Mouse (Mus musculus): ENCODE measurements around the gene Fam222b. TPM values are rescaled to one million over a fixed set of nuclear protein-coding genes. Genes with fewer than 3 reads are reported as not detected.

Fam222b gene
- polyA plus RNA-seq, 1 experiment from 2014 or later, result 14.1 TPM

DNA sequence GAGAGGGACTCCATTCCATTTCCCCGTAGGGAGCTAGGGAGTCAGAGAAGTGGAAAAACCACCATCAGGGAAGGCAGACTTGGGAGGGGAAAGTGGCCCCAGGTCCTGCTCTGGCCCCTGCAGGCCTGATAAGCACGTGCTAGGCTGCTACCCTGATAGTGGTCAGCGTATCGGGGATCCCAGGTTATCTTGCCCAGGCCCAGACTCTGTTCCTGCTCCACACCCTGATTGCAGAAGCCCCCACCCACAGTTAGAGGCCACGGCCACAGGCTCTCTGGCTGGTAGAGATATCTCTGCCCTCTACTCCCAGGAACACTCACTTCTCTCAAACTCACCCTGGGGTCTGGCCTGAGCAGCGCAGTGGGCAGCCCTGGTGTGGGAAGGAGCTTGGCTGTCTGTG is 24.8 kb upstream of the Fam222b start:
- Histone ChIP-seq H3K9ac (no peak overlapping the region), H3K4me1 (replicated peaks) (no peaks in the 10 kb centered on the region; the same call in 1 of the 2 replicates), H3K27me3 (no peaks in the 10 kb centered on the region), H3K27ac (no peak overlapping the region), H3K36me3 (peaks cover 23% of the 10 kb centered on the region), H3K9me3 (replicated peaks) (no peaks in the 10 kb centered on the region), H3K4me2 (no peak overlapping the region), H3K4me3 (no peak overlapping the region)
- ATAC-seq (replicated peaks; ENCODE audit: insufficient number of reproducible peaks, insufficient read depth, low FRiP score, low read depth), result 0 out of 2 replicates have a peak, but pooled peaks have one; percentile 18
- 47% methylated on average over 6 of the region's 6 CpGs for WGBS

GRCm38 (mm10) chr11:78071938-78072337 is 22.5 kb upstream of the Fam222b start:
- Histone ChIP-seq H3K27ac (no peak overlapping the region), H3K4me3 (no peak overlapping the region), H3K36me3 (peaks cover 39% of the 10 kb centered on the region), H3K4me1 (replicated peaks) (no peaks in the 10 kb centered on the region; the same call in 1 of the 2 replicates), H3K27me3 (no peaks in the 10 kb centered on the region), H3K4me2 (no peak overlapping the region), H3K9ac (no peak overlapping the region; the same call in 1 of the 2 replicates), H3K9me3 (replicated peaks) (no peaks in the 10 kb centered on the region)
- ATAC-seq (replicated peaks; ENCODE audit: insufficient number of reproducible peaks, insufficient read depth, low FRiP score, low read depth), result no peak
- 71% methylated on average over 5 of the region's 5 CpGs for WGBS

DNA sequence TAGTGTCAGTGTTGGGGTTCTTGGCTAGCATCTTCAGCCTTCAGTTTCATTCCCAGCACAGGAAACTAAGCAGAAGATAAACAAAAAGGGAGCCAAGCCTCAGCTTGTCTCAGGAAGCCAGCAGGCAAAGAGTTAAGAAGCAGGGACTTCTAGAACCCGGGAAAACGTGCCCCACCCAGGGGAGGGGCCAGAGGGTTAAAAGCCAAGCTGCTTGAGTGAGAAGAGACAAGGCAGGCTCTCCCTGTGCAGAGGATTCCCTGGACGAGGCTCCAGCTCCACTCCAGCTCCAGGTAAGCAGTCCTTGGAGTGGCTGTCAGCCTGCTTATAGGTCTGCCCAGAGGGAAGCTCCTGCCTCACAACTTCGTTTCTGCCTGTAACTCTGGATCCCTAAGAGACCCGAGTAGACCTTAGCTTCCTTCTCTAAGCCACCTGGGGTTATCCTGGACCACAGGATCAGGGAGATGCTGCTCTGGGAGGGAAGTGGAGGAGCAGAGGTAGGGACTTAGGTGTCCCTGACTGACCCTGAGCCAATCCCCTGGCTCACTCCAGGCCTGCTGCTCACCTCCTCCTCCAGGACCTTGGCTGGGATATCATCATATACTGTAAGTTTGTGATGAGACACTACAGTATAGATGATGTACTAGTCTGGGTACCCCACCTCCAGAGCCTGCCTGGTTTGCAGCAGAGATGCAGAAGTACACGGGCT is 21.9 kb upstream of the Fam222b start:
- Histone ChIP-seq H3K27ac (no peak overlapping the region), H3K36me3 (peaks cover 43% of the 10 kb centered on the region)
- WGBS, result 19% methylated on average over 6 of the region's 6 CpGs

GRCm38 (mm10) chr11:78073577-78074276 is 20.7 kb upstream of the Fam222b start:
- no peak overlapping the region for H3K4me3 ChIP-seq
- no peaks in the 10 kb centered on the region for H3K9me3 ChIP-seq (replicated peaks)
- WGBS, result 90% methylated on average over 9 of the region's 9 CpGs
- H3K36me3 ChIP-seq, result peaks cover 44% of the 10 kb centered on the region
- no peak overlapping the region for H3K27ac ChIP-seq
- no peak for ATAC-seq (replicated peaks; ENCODE audit: insufficient number of reproducible peaks, insufficient read depth, low FRiP score, low read depth)
- H3K9ac ChIP-seq, result no peak overlapping the region
- no peak overlapping the region for H3K4me2 ChIP-seq
- H3K27me3 ChIP-seq, result no peaks in the 10 kb centered on the region
- no peaks in the 10 kb centered on the region; the same call in none of the 2 replicates for H3K4me1 ChIP-seq (replicated peaks)

More for the DNA sequence above, 21.9 kb upstream of the Fam222b start:
- no peak for ATAC-seq (replicated peaks; ENCODE audit: insufficient number of reproducible peaks, insufficient read depth, low FRiP score, low read depth)
- Histone ChIP-seq H3K9me3 (replicated peaks) (no peaks in the 10 kb centered on the region), H3K4me1 (replicated peaks) (no peaks in the 10 kb centered on the region; the same call in 1 of the 2 replicates), H3K4me2 (no peak overlapping the region), H3K27me3 (no peaks in the 10 kb centered on the region), H3K9ac (no peak overlapping the region), H3K4me3 (no peak overlapping the region)

- H3K4me2 ChIP-seq, result no peak overlapping the region
Observed at GRCm38 (mm10) chr11:78074277-78074652, 20.2 kb upstream of the Fam222b start.

DNA sequence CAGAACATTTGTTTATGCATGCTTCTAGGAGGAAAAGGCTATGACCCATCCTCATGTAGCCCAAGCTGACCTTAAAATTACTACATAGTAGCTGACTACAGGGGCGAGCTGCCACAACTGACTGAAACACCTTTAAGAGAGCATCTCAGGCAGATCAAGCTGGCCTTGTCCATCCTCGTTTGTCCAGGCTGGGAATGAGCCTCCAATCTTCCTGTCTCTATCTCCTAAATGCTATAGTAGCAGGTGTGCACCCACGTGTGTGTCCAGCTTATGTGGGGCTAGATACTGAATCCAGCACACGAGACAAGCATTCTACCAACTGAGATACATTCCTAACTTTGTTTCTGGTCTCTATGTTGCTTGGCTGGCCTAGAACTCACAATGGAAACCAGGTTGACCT is 19.8 kb upstream of the Fam222b start:
- H3K4me2 ChIP-seq, result no peak overlapping the region
- H3K36me3 ChIP-seq, result peaks cover 44% of the 10 kb centered on the region
- 91% methylated on average over 4 of the region's 4 CpGs for WGBS

More at GRCm38 (mm10) chr11:78074277-78074652, 20.2 kb upstream of the Fam222b start:
- Histone ChIP-seq H3K4me3 (no peak overlapping the region), H3K27ac (no peak overlapping the region), H3K27me3 (no peaks in the 10 kb centered on the region), H3K4me1 (replicated peaks) (peaks cover 5% of the 10 kb centered on the region), H3K36me3 (peaks cover 44% of the 10 kb centered on the region), H3K9me3 (replicated peaks) (no peaks in the 10 kb centered on the region), H3K9ac (no peak overlapping the region)
- no peak for ATAC-seq (replicated peaks; ENCODE audit: insufficient number of reproducible peaks, insufficient read depth, low FRiP score, low read depth)
- WGBS, result 89% methylated on average over 2 of the region's 2 CpGs

GRCm38 (mm10) chr11:78079961-78080921 is 14.2 kb upstream of the Fam222b start, which contains the start of gene Eral1:
TSS of gene Eral1 (minus strand) at chr11:78080383.
- peak within 1 kb of the TSS; percentile 89 for H3K4me2 ChIP-seq
- H3K27me3 ChIP-seq, result no peaks in the 10 kb centered on the region
- peak within 1 kb of the TSS; percentile 90 for H3K9ac ChIP-seq
- peaks cover 15% of the 10 kb centered on the region for H3K4me1 ChIP-seq (replicated peaks)
- H3K9me3 ChIP-seq (replicated peaks), result no peaks in the 10 kb centered on the region
- peak within 1 kb of the TSS; percentile 74 for H3K27ac ChIP-seq
- H3K4me3 ChIP-seq, result peak within 1 kb of the TSS; percentile 97
- peak; percentile 93 for ATAC-seq (replicated peaks; ENCODE audit: insufficient number of reproducible peaks, insufficient read depth, low FRiP score, low read depth)
- WGBS, result 1% methylated on average over 42 of the region's 42 CpGs
- H3K36me3 ChIP-seq, result peaks cover 16% of the 10 kb centered on the region

More for the DNA sequence above, 19.8 kb upstream of the Fam222b start:
- Histone ChIP-seq H3K9ac (no peak overlapping the region), H3K4me3 (no peak overlapping the region), H3K27ac (no peak overlapping the region), H3K27me3 (no peaks in the 10 kb centered on the region), H3K4me1 (replicated peaks) (peaks cover 8% of the 10 kb centered on the region), H3K9me3 (replicated peaks) (no peaks in the 10 kb centered on the region)
- ATAC-seq (replicated peaks; ENCODE audit: insufficient number of reproducible peaks, insufficient read depth, low FRiP score, low read depth), result no peak

DNA sequence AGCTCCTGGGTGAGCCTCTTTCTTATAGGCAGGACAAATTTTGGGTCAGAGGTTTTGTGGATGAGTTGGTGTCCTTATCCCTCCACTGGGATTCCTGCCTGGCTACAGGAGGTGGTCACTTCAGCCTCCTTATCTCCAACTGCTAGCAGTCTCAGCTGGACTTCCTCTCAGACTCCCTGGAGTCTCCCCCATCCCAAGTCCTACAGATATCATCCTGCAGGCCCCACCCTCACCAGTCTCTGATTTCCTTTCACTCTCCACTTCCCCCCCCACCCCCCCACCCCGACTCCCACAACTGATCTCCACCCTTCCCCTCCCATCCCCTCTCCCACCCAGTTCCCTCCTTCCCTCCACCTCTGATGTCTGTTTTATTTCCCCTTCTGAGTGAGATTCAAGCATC is 10.9 kb upstream of the Fam222b start:
- no peak overlapping the region for H3K4me3 ChIP-seq
- WGBS, result 0% methylated on average over 1 of the region's 1 CpGs
- no peak for ATAC-seq (replicated peaks; ENCODE audit: insufficient number of reproducible peaks, insufficient read depth, low FRiP score, low read depth)
- peaks cover 15% of the 10 kb centered on the region for H3K4me1 ChIP-seq (replicated peaks)
- no peaks in the 10 kb centered on the region for H3K36me3 ChIP-seq
- H3K9ac ChIP-seq, result no peak overlapping the region
- H3K4me2 ChIP-seq, result no peak overlapping the region
- no peak overlapping the region for H3K27ac ChIP-seq
- no peaks in the 10 kb centered on the region for H3K27me3 ChIP-seq
- no peaks in the 10 kb centered on the region for H3K9me3 ChIP-seq (replicated peaks)

- Histone ChIP-seq H3K36me3 (no peaks in the 10 kb centered on the region), H3K9me3 (replicated peaks) (no peaks in the 10 kb centered on the region), H3K27me3 (no peaks in the 10 kb centered on the region), H3K9ac (no peak overlapping the region), H3K4me3 (no peak overlapping the region), H3K4me1 (replicated peaks) (no peaks in the 10 kb centered on the region; the same call in 1 of the 2 replicates), H3K4me2 (no peak overlapping the region), H3K27ac (0 out of 2 replicates have a peak overlapping the region, but pooled peaks have one; percentile 11)
- no peak for ATAC-seq (replicated peaks; ENCODE audit: insufficient number of reproducible peaks, insufficient read depth, low FRiP score, low read depth)
- WGBS, result 75% methylated on average over 4 of the region's 4 CpGs
Observed at GRCm38 (mm10) chr11:78086925-78087479, 7.5 kb upstream of the Fam222b start.

DNA sequence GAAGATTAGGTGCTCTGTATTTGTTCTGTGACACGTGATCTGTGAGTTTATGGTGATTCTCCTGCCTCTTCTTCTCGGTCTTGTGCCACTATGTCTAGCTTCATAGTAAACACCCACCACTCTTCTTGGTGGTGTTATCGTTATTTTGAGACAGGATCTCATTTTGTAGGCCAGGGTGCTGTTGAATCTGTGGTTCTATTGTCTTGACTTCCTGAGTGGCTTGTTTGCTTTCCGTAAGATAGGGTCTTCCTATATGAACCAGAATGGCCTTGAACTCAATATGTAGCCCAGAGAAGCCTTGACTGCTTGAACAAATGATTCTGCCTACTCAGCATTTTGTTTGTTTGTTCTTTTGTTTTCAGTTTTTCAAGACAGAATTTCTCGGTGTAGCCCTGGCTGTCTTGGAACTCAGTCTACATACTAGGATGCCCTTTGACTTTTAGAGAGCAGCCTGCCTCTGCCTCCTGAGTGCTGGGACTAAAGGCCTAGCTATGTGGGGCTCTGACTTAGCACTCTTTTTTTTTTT is 6.6 kb upstream of the Fam222b start:
- H3K4me1 ChIP-seq (replicated peaks), result no peaks in the 10 kb centered on the region; the same call in 1 of the 2 replicates
- no peak for ATAC-seq (replicated peaks; ENCODE audit: insufficient number of reproducible peaks, insufficient read depth, low FRiP score, low read depth)
- H3K9me3 ChIP-seq (replicated peaks), result no peaks in the 10 kb centered on the region
- no peaks in the 10 kb centered on the region for H3K27me3 ChIP-seq
- H3K4me3 ChIP-seq, result no peak overlapping the region
- no peak overlapping the region for H3K4me2 ChIP-seq
- 66% methylated on average over 5 of the region's 5 CpGs for WGBS
- H3K27ac ChIP-seq, result peak overlapping the region; percentile 11; the same call in 1 of the 2 replicates
- H3K9ac ChIP-seq, result no peak overlapping the region
- no peaks in the 10 kb centered on the region for H3K36me3 ChIP-seq

Data from heart, embryonic 15.5 days (tissue).